Mouse (Mus musculus): ENCODE measurements around the gene Bckdhb.
"Not testable (repeated sequence)": the region's sequence is repeated elsewhere in the genome, so short reads cannot be mapped to it uniquely, and the experiment has no call there.

The Bckdhb gene

DNA sequence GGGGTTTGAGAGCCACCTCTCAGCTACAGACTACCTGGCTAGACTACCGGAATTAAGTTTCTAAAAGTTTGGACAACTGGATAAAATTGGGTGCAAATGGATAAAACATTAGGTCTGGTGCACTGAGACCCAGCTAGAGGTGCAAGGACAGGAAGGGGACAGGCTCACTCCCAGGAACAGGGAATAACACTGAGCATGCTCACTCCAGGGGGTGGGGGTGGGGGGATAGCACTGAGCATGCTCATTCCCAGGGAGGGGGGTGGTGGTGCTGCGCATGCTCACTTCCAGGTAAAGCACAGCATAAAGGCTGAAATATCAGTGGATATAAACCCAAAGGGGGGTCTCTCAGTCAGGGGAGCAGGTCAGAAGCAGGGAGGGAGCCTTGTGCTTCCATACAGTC is 120.7 kb downstream of the Bckdhb start:
- no peak for DNase-seq (ENCODE audit: low spot score)

DNA sequence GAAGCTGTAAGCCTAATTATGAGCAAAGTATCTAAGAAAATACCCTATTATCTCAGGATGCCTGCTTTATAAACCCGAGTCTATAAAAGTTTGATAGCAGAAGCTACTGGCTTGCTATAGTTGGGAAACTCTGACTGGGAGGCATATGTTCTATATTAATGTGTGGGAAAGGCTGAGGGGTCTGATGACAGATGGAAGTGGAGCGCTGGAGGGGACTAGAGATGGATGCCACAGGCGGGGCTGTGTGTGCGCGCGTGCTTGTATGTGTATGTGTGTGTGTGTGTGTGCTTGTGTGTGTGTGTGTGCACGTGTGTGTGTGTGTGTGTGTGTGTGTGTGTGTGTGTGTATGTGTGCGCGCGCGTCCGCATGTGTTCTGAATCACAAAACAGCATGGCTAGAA is 121.4 kb downstream of the Bckdhb start:
- DNase-seq (ENCODE audit: low spot score) = no peak

DNA sequence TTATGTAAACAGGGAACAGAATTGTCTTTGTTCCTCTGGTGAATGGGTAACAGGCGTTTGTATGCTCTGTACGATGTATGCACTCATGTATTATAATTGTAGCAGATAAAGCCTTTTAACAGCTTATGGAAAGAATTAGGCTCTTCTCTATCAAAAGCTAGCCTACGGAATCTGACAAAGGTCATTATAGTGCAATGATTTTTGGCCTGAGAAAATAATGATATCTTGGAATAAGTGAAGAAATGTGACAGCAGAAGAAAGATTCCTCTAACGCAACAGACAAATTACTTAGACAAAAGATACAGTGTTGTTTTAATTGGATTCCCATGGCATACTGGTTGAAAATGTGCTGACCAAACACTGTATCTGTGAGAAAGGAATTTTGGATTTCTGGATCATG is 122.0 kb downstream of the Bckdhb start:
- DNase-seq (ENCODE audit: low spot score) = no peak

DNA sequence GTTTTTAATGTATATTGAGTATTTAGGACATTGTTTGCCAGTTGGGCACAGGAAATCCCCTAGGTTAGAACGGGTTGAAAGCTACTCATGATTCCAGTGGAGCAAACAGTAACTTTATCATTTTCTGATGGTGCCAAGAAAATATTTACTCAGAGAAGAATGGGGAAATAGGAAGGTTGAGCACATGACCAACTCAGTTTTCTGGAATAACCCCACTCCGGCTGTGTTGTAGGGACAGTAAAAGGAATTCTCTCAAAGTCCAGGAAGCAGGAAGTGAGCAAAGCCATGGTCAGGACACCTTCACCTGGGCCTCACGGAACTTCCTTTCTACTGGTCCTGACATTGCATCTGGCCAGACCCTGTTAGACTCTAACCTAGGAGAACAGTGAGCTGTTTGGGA is 122.5 kb downstream of the Bckdhb start:
- DNase-seq (ENCODE audit: low spot score) = no peak

DNA sequence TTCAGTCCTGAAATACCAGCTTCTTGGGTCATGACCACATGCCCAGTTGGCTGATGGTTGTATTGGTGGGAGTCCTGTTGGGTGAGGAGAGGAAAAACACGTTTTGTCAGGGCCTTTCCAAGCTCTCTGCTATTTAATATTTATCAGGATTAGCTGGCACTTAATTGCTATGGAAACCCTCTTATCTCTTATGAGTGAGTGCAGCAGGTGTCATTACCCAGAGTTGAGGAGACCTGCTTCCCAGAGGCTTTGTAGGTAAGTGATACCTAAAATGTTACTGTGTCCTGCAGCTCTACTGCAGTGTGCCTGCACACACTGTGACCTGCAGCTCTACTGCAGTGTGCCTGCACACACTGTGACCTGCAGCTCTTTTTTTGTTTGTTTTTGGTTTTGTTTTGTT is 124.2 kb downstream of the Bckdhb start:
- DNase-seq (ENCODE audit: low spot score) = no peak

DNA sequence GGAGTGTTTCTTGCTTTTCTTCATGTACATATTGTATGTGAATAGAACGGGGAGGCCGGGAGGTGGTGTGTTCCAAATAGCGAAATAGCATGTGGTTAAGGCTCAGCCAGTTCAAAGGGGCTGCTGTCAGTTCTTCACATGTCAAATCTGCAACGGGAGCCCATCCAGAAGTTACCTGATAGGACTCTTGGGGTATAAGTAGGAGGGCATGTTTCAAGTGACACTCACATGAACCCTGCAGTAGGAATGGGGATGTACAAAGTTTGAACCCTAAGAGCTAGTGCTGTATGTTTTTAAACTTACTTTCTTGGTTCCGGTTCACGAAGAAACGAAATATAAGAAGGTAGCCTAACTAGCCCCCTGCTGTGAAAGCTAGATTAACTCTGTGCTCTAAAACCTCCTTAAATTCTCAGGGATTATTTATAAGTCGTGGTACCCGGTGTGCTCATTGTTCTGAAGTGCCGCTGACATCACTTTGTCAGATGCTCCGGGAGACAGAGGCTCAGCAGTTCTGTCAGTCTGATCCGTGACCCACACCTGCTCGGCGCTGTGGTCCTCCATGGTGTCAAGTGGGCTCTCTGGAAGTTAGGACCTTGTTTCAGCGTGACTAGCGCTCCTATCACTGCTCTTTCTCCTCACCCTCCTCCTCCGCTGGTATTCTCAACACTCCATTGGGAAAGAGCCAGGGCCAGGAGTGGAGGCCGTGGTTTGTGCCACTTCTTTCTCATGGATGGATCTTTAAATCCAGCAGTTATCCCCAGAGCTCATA is 126.1 kb downstream of the Bckdhb start:
- DNase-seq (ENCODE audit: low spot score) = no peak

DNA sequence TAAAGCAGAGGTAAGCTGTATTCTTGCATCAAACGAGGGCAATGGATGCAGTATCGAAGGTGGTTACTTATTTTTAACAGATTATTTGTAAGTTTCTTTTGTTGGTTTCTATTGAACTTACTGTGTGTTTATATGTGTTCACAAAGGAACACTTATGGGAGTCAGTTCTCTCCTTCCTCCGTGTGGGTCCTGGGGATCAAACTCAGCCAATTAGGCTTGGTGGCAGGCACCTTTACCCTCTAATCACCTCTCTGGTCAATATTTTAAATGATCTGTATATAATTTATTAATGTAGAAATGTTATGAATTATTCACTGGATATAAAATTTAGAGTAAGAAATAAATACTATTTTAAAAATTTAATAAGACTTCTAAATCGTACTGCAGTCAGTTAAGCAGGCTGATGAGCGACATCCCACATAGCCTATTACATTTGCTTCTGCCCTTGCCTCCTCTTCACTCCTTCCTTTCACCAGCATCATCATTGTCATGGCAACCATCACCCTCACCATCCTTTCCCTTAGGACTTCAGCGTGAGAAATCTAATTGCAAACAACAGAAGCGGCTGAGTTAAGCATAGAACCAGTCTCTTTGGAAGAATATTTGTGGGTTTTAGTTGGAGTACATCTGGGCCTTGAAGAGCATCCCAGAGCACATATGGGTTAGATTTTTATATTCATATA is 130.3 kb downstream of the Bckdhb start:
- no peak for DNase-seq (ENCODE audit: low spot score)

DNA sequence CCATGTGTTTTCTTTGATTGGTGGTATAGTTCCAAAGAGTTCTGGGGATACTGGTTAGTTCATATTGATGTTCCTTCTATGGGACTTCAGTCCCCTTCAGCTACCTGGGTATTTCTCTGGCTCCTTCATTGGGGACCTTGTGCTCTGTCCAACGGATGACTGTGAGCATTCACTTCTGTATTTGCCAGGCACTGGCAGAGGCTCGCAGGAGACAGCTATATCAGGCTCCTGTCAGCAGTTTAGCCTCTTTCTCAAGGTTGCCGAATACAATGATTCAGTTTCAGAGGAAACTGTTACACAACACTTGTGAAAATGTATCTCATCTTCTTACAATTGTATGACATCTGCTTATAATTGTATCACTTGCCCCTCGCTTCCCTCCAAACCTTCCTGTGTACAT is 135.8 kb downstream of the Bckdhb start:
- DNase-seq (ENCODE audit: low spot score) = not testable (repeated sequence)

DNA sequence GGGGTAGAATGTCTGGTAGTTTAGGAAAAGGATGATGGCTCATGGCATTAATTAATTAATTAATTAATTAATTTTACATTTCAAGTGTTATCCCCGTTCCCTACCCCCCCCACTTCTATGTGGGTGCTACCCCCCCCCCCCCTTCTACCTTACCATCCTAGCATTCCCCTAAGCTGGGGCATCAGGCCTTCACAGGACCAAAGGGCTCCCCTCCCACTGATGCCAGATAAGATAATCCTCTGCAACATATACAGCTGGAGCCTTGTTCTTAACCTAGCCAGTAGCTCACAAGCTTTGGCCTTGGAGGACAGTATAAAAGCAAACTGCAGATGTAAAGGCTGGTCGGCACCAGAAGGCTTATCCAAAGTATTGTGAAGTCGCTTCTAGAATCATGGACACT is 138.7 kb downstream of the Bckdhb start:
- DNase-seq (ENCODE audit: low spot score) = no peak

DNA sequence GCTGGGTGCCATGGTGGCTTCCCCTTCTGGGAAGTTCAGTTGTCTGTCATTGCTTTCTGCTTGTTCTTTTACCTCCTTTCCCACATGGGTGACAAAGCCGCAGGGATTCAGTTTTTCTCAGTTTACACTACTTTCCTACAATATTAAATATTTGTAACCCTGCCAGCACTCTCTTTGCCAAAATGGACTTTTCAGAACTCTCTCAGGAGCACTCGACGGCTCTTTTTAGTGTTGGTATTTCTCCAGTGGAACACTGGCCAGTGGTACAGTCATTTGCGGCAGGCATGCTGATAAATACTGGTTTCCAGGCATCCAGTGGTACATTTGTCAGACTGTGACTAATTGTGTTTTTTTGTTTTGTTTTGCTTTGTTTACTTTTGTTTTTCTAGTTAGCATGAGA is 139.2 kb downstream of the Bckdhb start:
- no peak for DNase-seq (ENCODE audit: low spot score)

DNA sequence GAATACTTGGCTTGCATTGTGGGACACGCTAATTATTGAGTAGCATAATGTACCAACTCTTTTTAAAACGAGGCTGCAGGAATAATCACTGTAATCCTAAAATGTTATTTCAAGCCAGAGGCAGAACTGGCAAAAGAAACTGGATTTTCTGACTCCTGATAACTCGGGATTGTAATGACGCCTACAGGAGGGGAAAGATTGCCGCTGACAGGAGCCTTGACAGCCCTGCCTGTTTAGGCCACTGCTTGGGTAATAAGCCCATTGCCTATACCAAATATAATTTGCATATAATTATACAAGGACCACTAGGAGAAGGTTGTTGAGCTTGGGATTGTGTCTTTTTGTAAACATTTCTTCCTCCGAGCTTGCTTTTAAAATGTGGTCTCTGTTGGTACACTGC is 145.3 kb downstream of the Bckdhb start:
- DNase-seq (ENCODE audit: low spot score) = no peak

DNA sequence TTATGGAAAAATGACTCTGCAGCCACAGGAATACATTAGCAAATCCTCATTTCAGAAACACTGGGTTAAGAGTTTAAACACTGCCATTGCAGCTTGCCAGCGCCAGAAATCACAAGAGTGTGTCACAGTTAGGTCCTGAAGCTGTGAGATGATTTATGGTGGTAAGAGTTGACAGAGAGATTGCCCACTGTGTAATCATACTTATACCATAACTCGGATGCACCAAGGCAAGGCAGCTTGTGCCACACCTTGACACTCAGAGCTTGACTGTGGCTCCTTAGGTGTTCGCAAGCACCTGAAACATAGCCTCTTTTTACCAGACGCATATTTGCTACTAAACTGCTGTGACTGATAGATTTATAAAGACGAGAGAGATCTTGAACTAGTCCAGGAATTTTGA is 145.8 kb downstream of the Bckdhb start:
- DNase-seq (ENCODE audit: low spot score) = no peak

DNA sequence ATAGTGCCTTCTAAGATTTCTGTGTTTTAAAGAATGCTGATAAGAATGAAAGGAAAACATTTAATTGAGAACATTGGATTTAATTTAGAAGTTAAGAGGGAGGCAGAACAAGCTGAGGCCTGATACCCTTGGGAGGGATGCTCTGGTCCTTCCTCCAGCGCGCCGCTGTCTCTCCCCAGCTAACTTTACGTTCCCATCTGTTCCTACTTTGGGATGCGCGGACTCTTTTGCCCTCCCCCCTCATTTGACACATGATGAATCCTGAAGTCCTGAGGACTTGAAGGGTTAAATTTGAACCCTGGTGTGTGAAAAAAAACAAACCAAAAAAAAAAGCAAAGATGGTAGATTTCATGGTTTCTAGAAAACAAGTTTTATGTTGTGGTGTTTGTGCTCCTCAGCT is 147.6 kb downstream of the Bckdhb start:
- no peak for DNase-seq (ENCODE audit: low spot score)

DNA sequence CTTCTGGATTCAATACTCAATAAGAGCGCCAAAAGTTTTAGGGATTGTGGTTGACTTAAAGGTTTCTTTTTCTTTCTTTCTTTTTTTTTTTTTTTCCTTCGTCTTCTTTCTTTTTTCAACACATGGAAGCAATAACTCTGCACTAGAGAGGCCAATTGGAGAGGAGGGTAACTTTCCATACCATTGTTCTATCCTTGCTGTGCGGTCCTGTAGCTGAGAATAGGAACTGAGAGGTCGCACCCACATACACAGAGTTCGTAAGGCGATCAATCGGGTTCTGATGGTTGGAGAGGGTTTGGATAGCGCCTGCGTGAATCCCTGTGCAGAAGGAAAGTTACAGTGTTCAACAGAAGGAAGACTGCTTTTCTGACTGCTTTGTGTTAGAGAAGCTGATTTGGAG is 148.3 kb downstream of the Bckdhb start:
- DNase-seq (ENCODE audit: low spot score) = no peak

DNA sequence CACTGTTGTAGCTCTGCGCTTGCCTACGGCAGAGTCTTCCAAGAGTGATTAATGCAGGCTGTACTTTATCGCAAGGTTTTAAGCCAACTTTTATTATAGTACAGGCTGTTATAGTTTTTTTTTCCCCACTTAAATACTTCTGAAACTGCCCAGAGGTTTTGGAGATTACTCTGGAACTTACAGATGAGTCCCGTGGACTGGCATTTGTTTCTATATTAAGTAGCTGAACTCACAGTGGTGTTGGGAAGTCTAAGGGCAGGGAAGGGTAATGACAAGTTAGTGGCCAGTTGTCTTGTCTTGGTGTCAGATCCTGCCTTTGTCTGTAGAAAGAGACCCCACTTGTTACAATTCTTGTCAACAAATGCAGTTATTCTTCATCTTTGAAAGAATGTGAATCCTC is 158.6 kb downstream of the Bckdhb start:
- no peak for DNase-seq (ENCODE audit: low spot score)

DNA sequence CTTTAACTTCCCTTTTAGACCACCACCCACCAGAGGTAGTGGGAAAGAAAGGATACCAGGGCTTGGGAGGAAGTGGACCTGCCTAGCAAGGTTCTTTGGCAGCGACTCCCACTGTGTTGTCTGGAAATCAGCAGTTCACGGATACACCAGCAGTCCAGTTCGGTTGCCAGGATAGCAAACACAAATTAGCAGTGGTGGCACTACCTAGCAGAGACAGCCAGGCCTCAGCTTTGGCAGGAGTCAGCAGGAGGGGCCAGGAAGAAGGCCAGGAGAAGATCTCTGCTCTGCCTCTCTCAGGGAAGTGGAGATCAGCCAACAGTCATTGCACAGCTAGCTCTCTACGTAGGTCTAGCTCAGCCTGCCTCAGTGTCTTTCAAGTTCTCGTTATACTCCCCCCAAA is 159.7 kb downstream of the Bckdhb start:
- DNase-seq (ENCODE audit: low spot score) = no peak

DNA sequence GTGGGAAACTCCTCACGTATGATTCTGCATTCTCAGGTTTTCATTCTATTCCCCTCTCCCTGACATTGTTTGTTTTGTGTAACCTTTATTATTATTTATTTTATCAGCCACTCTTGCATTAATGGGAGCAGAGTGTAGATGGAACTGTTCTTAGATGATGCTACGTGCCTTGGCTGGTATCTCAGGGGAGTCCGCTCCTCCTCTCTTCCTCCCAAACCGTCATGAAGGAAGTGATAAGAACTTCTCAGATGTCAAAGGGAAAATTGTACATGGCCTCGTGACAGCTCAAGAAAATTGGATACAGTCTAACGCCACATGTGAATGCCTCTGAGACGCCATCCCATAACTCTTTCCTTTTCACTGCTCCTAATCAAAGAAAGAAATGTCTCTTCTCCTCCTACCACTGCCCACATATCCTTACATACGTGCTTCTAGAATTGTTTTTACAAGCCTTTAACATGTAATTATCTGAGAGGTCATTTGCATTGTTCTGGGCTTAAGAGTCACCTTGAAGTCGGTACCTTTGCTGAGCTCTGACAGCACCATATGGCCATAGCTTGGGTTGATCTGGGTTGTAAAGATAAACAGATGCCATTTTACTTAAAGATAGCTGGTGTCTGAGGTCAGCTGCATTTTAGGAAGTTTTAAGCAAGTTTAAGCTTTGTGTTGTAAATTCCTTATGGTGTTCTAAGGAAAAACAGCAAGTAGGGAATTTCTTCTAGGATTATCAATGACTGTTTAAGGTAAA is 165.5 kb downstream of the Bckdhb start:
- DNase-seq (ENCODE audit: low spot score) = no peak

DNA sequence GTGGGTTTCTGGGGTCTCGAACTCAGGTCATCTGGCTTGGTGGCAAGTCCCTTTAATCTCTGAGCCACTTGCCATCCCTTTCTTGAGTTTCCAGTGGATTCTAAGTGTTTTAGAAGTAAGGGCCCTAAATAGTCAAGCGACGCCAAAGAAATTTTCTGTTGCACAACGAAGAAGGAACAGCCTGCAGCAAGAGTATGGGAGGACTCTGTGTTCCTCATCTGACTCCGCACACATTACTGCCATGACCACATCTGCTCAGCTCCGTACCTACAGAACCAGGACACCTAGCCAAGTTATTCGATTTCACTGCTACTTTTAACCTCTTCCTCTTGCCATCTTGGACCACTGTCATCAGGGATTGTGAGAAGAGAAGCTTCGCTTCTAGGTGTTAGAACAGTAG is 168.0 kb downstream of the Bckdhb start:
- DNase-seq (ENCODE audit: low spot score) = no peak

DNA sequence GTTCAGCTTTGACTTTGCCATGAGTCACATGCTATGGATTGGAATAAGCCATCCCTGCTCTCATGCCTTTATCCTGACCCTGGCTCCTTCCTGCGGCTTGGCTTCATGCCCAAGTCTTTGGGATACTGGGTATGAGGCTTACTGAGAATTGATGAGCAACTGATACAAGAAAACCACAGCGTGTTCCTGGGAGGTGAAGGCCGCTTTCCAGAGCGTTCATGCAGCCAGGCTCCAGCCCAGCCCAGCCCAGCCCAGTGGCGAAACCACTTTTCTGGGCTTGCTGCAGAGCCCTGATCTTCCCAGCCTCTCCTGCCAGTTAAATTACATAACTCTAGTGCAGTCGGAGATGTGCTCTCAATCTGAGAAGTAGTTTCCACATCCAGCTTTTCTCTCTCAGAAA is 169.2 kb downstream of the Bckdhb start:
- DNase-seq (ENCODE audit: low spot score) = no peak

DNA sequence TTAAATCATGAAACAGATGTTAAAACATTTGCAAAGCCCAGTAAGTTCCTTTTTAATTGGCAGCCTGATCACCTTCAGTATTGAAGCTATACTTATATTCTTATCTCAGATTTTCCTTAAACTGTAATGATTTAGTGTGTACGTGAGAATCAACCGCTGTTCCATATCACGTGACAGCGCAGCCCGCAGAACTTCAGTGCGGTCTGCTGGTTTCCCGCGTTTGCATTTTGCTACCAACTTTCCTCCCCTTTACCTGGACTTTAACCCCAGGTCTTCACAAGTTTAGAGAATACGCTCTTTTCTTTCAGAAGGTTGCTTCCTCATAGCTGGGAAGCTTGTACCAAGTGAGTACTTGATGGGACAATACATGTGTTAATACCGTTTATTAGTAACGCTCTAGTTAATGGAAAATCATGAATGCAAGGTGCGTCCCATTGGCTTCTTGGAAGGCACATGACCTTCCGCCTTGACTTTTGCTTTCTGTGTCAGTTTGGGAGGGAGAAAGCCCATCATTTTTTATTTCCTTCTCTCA is 171.6 kb downstream of the Bckdhb start:
- no peak for DNase-seq (ENCODE audit: low spot score)

DNA sequence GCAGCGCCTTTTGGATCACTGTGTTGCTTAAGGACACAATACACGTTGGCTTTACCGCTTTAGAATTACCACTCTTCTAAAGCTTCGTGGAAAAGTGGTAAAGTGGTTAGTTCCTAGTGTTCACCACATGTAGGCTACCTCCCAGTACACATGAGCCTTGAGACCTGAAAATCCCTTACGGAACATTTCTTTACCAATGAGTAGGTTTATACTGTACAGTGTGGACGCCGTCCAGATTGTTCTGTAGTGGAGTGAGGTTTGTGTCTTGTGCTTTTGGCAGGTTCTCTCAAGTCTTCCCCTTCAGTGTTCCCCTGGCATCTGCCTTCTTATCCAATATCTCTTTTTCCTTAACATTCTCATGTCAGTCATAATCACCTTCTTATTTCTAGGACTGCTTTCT is 178.4 kb downstream of the Bckdhb start:
- DNase-seq (ENCODE audit: low spot score) = no peak

DNA sequence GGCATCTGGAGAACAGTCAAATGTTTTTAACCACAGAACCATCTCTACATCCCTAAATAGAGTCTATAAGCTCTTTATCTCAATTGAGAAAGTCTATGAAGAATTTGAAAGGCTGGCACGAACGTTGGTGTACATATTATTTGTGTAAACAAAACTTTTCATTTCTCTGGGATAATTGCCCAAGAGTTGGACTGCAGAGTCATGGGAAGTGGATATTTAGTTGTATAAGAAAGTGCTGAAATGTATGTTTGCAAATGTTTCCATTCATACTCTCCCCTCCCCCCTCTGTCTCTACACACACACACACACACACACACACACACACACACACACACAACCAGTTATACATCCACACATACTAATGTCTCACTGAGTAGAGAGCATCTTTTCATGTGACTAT is 181.5 kb downstream of the Bckdhb start:
- DNase-seq (ENCODE audit: low spot score) = no peak
